Mouse (Mus musculus) megakaryocyte, embryonic 14.5 days (primary cell): Measurements from ENCODE around the gene Zmym6.

Source experiments
- FLI1 ChIP-seq: IDR thresholded peaks from 2 replicates; pipeline ENCODE4 v1.6.1; 2012; ENCODE audit warnings: low read length, inconsistent platforms, mixed read lengths
- GATA1 ChIP-seq: IDR thresholded peaks from 3 replicates; pipeline ENCODE4 v1.6.1; 2012; ENCODE audit warnings: mixed read lengths, low read length, inconsistent platforms, borderline replicate concordance

GRCm38 (mm10) chr4:127091188-127091587 lies 14.0 kb downstream of the Zmym6 start:
- TF ChIP-seq GATA1 (no peak), FLI1 (no peak)
